Mouse (Mus musculus): ENCODE measurements around the gene Pidd1.
A peak's percentile ranks its signal among the peaks of the same experiment; 100 is the strongest.

Pidd1 gene

GRCm38 (mm10) chr7:141435856-141436522, 7.8 kb downstream of the Pidd1 start:
- no peak for DNase-seq (ENCODE audit: low spot score in 2 of 2)

- DNase-seq (ENCODE audit: low spot score in 2 of 2): peak; percentile 71 to 75
Measured at GRCm38 (mm10) chr7:141435129-141435855, 8.5 kb downstream of the Pidd1 start.

DNA sequence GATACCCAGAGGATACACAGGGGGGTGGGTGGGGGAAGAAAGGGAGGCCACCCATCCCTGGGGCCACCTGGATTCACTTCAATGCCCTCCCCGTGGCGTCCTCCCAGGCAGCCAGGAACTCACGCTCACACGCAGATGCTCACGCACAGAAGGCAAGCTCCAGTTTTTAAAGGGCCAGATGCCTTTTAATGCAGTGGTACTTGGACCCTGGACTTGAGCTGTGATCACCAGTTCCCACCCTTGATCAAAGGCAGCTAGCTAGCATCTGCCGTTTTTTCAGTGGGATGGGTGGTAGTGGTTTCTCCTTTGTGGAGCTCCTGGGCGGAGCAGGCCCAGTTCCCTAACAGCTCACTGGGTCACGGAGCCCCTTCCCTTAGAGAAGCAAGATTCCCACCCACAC, 9.4 kb downstream of the Pidd1 start:
- DNase-seq (ENCODE audit: low spot score in 2 of 2): no peak

DNA sequence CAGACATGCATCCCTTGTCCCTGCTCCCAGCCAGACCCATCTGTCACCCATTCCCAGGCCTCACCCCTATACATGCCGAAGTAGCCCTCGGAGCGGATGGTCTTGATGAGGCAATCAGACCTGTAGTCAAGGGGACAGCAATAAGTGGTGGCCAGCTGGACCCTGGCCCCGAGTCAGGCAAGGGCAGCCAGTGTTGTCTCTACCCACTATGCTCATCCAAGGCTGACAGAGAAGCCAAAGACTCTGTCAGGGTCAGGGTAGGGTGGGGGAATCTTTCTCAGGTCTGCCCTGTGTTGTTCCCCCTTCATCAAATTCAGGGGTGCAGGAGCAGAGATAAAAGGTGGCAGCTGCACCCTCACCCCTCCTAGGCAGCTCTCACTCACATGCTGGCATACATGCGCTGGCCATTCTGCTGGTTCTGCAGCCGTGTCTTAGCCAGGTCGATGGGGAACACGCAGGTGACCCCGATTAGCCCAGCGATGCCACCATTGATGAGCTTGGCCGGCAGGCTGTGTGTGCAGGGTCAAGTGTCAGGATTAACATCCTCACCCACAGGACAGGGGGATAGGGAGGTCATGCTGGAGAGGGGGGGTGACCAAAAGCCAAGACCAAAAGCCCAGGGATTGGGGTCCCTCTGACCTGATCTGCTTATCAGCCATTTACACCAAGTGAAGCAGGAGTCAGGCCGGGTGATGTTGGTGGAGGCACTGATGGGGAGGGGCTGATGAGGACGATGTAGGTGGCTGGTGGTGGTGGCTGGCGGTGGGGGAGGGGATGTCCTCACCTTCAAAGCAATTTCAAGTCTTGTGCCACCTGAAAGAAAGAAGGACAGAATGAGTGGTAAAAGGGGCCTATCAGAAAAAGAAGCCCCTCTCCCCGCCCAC, 10.1 kb downstream of the Pidd1 start:
- no peak for DNase-seq (ENCODE audit: low spot score in 2 of 2)

DNA sequence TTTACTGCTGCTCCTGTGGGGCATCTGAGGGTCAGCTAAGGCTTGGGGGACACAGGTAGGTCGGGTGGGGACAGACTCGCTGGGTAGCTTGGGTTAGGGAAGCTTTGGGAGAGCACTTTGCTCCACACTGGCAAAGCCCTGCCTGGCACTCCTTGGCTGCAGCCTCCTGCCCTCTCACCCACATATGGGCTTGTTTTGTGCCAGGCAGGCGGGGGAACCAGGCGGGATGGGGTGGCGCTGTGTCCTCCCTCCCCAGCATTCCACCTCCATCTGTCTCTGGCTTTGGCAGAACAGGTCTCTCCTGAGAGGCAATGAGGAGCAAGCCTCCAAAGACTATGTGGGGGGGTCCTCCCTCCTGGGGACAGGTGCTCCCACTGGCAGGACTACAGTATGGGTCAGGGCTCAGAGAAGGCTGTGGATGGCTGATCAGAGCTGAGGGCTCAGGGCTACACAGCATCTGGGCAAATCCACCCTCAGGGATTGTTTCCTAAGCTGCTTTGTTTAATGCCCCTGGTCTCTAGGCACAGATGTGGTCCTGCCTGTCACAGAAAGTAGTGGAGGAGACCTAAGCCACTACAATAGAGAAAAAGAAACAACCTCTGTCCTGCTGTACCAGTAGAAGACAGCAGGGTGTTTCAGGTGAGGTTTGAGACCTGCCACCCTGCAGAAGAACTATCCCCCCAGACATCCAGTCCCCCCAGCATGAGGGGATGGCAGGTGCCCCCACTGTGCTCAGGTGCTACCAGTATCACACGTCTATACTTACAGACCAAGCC, 10.9 kb downstream of the Pidd1 start:
- DNase-seq (ENCODE audit: low spot score in 2 of 2): peak in 1 of 2 experiments; percentile 79

GRCm38 (mm10) chr7:141432186-141432611, 11.6 kb downstream of the Pidd1 start:
- no peak for DNase-seq (ENCODE audit: low spot score in 2 of 2)

DNA sequence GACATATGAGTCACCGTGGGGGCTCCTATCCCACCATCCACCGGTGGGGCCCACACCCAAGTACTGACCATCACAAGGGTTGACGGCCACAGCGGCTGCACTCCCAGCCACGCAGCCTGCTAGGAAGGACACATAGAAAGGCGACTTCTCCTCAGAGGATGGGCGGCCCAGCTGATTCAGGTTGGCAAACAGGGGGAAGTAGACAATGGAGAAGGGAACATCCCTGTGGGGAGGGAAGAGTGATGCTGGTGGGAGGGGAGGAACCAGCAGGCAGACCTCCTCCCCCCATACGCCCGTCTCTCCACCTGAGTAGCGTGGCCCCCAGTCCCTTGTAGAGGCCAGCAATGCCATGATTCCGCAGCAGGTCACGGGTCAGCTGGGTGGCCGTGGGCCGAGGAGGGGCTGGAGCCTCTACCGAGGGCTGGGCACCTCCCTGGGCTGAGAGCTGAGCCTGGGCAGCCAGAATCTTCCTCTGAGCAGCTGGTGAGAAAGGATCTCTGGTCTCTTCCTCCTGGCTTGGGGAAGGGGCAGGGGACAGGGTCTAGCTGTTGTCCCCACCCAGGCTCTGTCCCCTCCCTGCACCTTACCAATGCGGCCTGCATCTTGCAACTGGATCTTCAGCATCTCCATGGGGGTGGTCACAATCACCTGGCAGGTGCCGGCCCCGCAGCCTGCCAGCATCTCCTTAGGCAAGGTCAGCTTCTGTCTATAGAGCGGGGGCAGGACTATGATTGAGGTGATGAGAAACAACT, 12.2 kb downstream of the Pidd1 start:
- no peak for DNase-seq (ENCODE audit: low spot score in 2 of 2)

GRCm38 (mm10) chr7:141430585-141431240, 13.1 kb downstream of the Pidd1 start:
- no peak for DNase-seq (ENCODE audit: low spot score in 2 of 2)

DNA sequence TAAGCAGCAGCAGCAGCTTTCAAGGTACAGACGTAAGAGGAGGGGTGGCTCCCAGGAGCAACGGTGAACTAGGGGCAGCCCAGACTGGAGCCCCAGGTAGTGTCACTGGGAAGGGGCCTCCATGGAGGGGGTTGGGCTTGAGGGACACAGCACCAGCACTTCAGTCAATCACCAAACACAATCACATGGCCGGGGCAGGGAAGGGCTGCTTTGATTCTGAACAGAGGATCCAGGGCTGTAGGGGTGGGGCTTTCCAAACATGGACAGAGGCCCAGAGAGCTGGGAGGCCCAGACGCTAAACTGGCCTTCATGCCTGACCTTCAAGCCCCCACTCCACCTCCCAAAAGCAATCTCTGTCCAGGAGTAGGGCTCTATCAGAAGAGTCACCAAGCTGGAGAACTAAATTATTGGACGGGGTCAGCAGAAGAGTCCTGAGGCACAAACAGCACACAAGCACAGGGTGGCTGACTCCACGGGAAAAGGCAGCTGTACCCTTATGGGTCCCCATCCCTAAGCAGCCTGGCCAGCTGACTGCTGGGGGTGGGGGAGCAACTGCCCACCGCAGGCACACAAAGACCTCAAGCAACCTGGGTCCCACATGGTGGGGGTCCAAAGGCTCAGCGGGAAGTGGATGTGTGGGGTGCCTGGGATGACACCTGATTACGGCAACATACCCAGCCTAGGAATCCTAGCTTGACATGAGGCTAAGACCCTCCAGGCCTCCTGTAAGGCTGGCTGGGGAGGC, 13.8 kb downstream of the Pidd1 start:
- no peak for DNase-seq (ENCODE audit: low spot score in 2 of 2)

DNA sequence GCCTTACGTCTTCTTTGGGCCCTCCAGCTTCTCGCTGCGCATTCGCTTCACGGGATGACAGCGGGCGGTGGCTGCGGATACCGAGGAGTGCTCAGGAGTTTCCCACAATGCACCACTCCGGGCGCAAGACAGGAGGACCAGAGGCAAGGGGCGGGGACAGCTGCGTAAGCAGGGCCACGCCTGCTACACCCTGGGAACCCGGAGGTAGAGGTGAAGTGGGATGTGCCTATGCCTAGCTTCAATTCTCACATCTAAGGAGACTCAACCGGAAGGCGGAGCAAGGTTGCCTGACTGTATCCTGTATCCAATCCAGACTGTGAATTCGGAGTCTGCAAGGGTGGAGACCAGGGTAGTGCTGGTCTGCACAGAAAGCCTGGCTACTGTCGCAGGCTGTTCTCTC, 14.5 kb downstream of the Pidd1 start, which contains the start of gene Cend1:
Gene Cend1 (minus strand): TSS at position 182 of the 400 bp plus-strand sequence.
- DNase-seq (ENCODE audit: low spot score in 2 of 2): no peak

DNA sequence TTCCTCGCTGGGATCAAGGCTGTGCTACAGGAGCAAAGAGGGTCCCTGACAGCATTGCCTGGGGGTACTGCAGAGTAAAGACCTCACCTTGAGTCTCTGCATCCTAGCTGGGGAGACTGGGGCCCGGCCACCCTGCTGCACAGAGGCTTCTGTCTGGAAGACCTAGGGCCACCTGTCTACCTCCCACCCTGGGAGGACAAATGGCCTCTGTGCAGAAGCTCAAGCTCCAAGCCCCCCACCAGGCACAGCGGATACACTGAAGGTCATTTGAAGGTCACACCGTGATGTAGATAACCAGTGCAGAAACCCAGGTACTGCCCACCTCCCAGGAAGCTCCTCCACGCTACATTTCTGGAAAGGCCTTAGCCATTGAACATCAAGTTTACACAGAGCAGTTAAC, 15.1 kb downstream of the Pidd1 start:
- DNase-seq (ENCODE audit: low spot score in 2 of 2): no peak

- DNase-seq (ENCODE audit: low spot score in 2 of 2): no peak
Measured at GRCm38 (mm10) chr7:141426948-141427730, 16.7 kb downstream of the Pidd1 start.

DNA sequence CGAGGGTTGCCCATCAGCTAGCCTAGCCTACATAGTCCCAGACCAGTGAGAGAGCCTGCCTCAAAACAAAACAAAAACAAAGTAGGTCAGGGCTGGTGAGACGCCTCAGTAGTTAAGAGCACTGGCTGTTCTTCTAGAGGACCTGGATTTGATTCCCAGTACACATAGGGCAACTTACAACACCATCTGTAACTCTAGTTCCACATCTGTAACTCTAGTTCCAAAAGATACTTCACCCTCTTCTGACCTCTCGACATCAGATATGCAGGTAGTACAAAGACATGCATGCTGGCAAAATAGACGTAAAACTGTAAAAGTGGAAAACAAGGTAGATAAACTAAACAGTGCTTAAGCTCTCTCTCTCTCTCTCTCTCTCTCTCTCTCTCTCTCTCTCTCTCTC, 20.0 kb downstream of the Pidd1 start:
- DNase-seq (ENCODE audit: low spot score in 2 of 2): no peak

- no peak for DNase-seq (ENCODE audit: low spot score in 2 of 2)
Measured at GRCm38 (mm10) chr7:141420030-141420702, 23.7 kb downstream of the Pidd1 start.

- no peak for DNase-seq (ENCODE audit: low spot score in 2 of 2)
Measured at GRCm38 (mm10) chr7:141418970-141419369, 24.9 kb downstream of the Pidd1 start.

DNA sequence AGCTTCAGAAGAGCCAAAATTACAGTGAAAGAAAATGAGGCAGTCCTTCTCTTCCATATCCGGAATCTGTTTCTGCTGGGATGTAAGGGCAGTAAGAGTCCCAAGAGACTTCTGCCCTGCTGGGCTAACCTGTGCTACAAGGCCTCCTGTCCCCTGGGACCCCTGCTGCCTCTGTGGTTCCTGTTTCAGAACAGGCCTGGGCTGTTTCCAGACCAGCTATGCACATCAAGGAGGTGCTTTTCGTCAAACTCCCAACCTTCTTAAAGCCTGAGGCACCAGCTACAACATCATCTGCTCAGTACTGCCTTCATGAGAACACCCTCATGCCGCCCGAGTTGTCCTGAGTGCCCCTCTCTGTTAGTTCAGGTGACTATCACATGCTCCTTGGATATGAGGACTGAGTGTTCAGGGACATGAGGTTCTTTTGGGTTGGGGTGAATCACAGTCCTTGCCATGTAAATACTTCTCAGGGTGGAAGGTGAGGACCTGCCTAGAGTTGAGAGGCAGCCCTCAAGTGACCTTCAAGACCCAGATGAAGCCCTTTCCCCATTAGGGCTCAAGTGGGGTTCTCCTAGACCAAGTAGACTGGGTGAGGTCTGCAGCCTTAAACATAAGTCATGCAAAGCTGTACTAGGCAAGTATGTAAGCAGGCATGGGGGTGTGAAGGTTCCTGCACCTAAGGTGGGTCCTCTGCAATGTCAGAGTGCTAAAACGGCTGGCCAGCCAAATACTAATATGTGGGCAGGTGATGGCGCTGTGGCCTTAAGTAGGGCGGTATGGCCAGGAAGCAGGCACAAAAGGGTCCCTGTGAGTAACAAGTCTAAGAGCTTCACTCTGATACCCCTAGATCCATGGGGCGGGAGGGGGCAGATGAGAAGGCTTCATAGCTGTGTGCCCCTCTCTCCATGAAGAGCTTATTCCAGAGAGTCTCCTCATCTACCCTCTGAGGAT, 25.8 kb downstream of the Pidd1 start:
- no peak for DNase-seq (ENCODE audit: low spot score in 2 of 2)

All from heart, adult 9 months (tissue).